Mouse (Mus musculus): ENCODE measurements around the gene Cct4. TPM values are rescaled to one million over a fixed set of nuclear protein-coding genes. Genes with fewer than 3 reads are reported as not detected.
A peak's percentile ranks its signal among the peaks of the same experiment; 100 is the strongest.

Gene Cct4
- total and polyA plus RNA-seq, 3 experiments = 387 to 567 (median 552) TPM

DNA sequence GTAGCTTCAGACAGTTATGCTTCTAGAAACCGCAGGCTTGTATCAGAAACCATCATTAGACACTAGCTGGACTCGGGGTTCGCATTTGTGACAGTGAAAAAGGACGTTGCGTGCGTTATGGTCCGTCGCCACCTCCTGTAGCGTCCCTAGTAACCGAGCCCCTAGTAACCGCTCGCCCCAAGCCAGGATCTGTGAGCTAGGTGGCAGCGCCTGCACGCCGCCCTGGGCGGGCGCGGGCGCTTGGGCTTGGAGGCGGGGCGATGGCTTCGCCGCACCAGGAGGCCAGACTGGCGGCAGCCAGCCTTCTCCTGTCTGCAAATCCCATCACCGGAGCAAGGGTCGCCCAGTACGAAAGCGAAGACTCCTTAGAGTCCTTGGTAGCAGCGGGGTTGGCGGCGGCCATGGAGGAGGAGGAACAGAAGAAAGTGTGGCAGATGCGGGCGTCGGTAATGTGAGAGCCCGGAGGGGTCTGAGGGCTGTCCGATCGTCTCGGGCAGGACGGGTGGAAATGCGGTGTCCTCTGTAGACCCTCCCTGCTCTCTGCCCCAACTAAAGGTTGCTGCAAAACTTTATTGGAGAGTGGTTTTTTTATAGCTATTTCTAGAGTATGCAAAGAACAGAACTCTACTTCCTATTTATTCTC lies 18.0 kb downstream of the Cct4 start (continued):
- TF ChIP-seq MAZ (IDR thresholded peaks at IDR 0.05; ENCODE audit: low read depth, low read length) = 0 out of 2 replicates have a peak, but pooled peaks have one; percentile 24

DNA sequence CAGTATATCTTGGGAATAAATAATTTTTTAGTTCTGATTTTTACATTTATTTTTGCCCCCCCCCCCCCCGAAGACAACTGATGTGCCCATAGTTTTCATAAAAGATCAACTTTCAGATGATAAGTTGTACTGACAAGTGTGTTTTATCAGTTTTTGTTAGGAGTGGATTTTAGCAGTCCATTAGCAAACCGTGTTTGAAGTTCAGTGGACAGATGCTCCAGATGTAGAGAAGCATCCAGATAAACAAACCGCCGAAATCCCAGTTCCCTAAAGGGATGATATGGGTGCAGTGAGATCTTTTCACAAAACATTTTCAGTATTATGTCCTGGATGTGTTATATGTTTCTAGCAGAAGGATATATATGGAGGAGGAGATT lies 18.5 kb downstream of the Cct4 start:
- H3K4me3 ChIP-seq (ENCODE audit: control insufficient read depth in 1 of 2, insufficient read depth in 1 of 2, low read depth in 2 of 2, low read length in 2 of 2) = peak overlapping the region; percentile 72
- no peaks in the 10 kb centered on the region for H3K27me3 ChIP-seq (ENCODE audit: control insufficient read depth in 1 of 2, insufficient read depth in 2 of 2, low read length in 2 of 2)
- no peak overlapping the region for H3K27ac ChIP-seq (ENCODE audit: control insufficient read depth, low read depth, low read length)
- H3K9me3 ChIP-seq (replicated peaks; ENCODE audit: insufficient read depth, low read length) = no peaks in the 10 kb centered on the region
- peak overlapping the region; percentile 73 for H3K9ac ChIP-seq (ENCODE audit: control insufficient read depth, low read depth, low read length, poor library complexity, severe bottlenecking)
- peaks cover 4 to 10% of the 10 kb centered on the region in 2 experiments; a peak in 3 of 4 replicates for H3K36me3 ChIP-seq (ENCODE audit: control insufficient read depth in 1 of 2, insufficient read depth in 2 of 2, low read length in 2 of 2)
- TF ChIP-seq TCF12 (IDR thresholded peaks at IDR 0.05; ENCODE audit: low read depth, low read length) (no peak), EP300 (IDR thresholded peaks at IDR 0.05; ENCODE audit: low read depth in 1 of 2, low read length in 2 of 2) (peak in 1 of 2 experiments; percentile 6; a peak in 1 of 4 replicates), BHLHE40 (IDR thresholded peaks at IDR 0.05; ENCODE audit: borderline replicate concordance, low read depth, low read length) (no peak), TBP (IDR thresholded peaks at IDR 0.05; ENCODE audit: low read depth, low read length) (no peak), ELF1 (IDR thresholded peaks at IDR 0.05; ENCODE audit: low read depth, low read length) (no peak), GATA1 (IDR thresholded peaks at IDR 0.05; ENCODE audit: low read depth, low read length) (0 out of 2 replicates have a peak, but pooled peaks have one; percentile 7), ZC3H11A (IDR thresholded peaks at IDR 0.05; ENCODE audit: low read depth, low read length) (no peak), CHD1 (IDR thresholded peaks at IDR 0.05; ENCODE audit: low read depth, low read length) (0 out of 2 replicates have a peak, but pooled peaks have one; percentile 25), MYB (IDR thresholded peaks at IDR 0.05; ENCODE audit: low read depth, low read length) (no peak), MAFK (IDR thresholded peaks at IDR 0.05; ENCODE audit: borderline replicate concordance, low read depth, low read length) (no peak)
- H3K4me1 ChIP-seq (ENCODE audit: control insufficient read depth in 1 of 2, insufficient read depth in 2 of 2, low read length in 2 of 2) = peaks cover 0 to 3% of the 10 kb centered on the region in 2 experiments; a peak in 1 of 4 replicates
- H3K79me2 ChIP-seq (ENCODE audit: control insufficient read depth, insufficient read depth, low read length, poor library complexity) = no peaks in the 10 kb centered on the region; the same call in 1 of the 2 replicates
- peak; percentile 48 for DNase-seq (ENCODE audit: low read depth, low spot score)

DNA sequence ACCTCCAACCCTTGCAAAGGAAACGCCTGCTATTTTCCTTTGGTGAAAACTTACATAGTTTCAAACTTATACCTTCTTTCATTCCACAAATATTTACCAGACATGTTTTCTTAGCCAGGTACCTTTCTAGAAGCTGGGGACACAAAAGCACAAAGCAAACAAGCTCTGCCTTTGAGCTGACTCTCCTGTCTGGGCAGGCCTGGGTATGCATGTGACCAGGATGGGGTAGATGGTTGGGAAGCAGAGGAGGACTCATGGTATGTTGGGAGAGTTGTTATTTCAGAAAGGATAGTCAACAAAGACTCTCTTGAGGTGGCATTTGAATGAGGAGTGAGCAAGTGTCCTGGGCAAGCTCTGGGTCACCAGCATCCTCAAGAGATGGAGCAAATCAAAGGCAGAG lies 22.8 kb downstream of the Cct4 start:
- Histone ChIP-seq H3K36me3 (ENCODE audit: control insufficient read depth in 1 of 2, insufficient read depth in 2 of 2, low read length in 2 of 2) (0 out of 4 replicates have a peak, but pooled peaks cover 0 to 3% of the 10 kb centered on the region in 2 experiments), H3K27me3 (ENCODE audit: control insufficient read depth in 1 of 2, insufficient read depth in 2 of 2, low read length in 2 of 2) (no peaks in the 10 kb centered on the region), H3K4me1 (ENCODE audit: control insufficient read depth in 1 of 2, insufficient read depth in 2 of 2, low read length in 2 of 2) (peaks cover 0 to 3% of the 10 kb centered on the region in 2 experiments; a peak in 1 of 4 replicates), H3K4me3 (ENCODE audit: control insufficient read depth in 1 of 2, insufficient read depth in 1 of 2, low read depth in 2 of 2, low read length in 2 of 2) (no peak overlapping the region), H3K9me3 (replicated peaks; ENCODE audit: insufficient read depth, low read length) (no peaks in the 10 kb centered on the region), H3K79me2 (ENCODE audit: control insufficient read depth, insufficient read depth, low read length, poor library complexity) (no peaks in the 10 kb centered on the region; the same call in 1 of the 2 replicates), H3K27ac (ENCODE audit: control insufficient read depth, low read depth, low read length) (no peak overlapping the region), H3K9ac (ENCODE audit: control insufficient read depth, low read depth, low read length, poor library complexity, severe bottlenecking) (no peak overlapping the region)
- no peak for DNase-seq (ENCODE audit: low read depth, low spot score)
- no peak for TF ChIP-seq MAX (IDR thresholded peaks at IDR 0.05; ENCODE audit: low read length)
- no peak for TF ChIP-seq USF1 (IDR thresholded peaks at IDR 0.05; ENCODE audit: low read depth, low read length)
- no peak for TF ChIP-seq MAFK (IDR thresholded peaks at IDR 0.05; ENCODE audit: borderline replicate concordance, low read depth, low read length)
- no peak for TF ChIP-seq NELFE (IDR thresholded peaks at IDR 0.05; ENCODE audit: low read depth, low read length)
- no peak for TF ChIP-seq CTCF (IDR thresholded peaks at IDR 0.05 in 2 of 3, conservative IDR thresholded peaks at IDR 0.05 in 1 of 3; ENCODE audit: control insufficient read depth in 1 of 3, insufficient read depth in 1 of 3, low read depth in 2 of 3, low read length in 3 of 3, poor library complexity in 1 of 3, severe bottlenecking in 1 of 3)
- no peak for TF ChIP-seq GABPA (IDR thresholded peaks at IDR 0.05; ENCODE audit: low read depth, low read length)
- no peak for TF ChIP-seq MEF2A (IDR thresholded peaks at IDR 0.05; ENCODE audit: extremely low read depth, insufficient replicate concordance, low read depth, low read length, poor library complexity, severe bottlenecking)
- TF ChIP-seq ZMIZ1 (IDR thresholded peaks at IDR 0.05; ENCODE audit: low read depth, low read length) = no peak

Data from MEL (cell line).